Mouse (Mus musculus): ENCODE measurements around the gene Atp2c2. TPM values are rescaled to one million over a fixed set of nuclear protein-coding genes. Genes with fewer than 3 reads are reported as not detected.

Atp2c2 gene
- total RNA-seq, 2 experiments from 2014 or later = 0.17 to 0.46 TPM

- no peak for DNase-seq
Observed at GRCm38 (mm10) chr8:119742409-119742808, 42.6 kb downstream of the Atp2c2 start.

GRCm38 (mm10) chr8:119743291-119744026, 43.6 kb downstream of the Atp2c2 start:
- DNase-seq = peak; percentile 40 to 46

GRCm38 (mm10) chr8:119744604-119745003, 44.8 kb downstream of the Atp2c2 start:
- DNase-seq = no peak

GRCm38 (mm10) chr8:119755238-119756146, 55.7 kb downstream of the Atp2c2 start:
- DNase-seq = peak in 1 of 2 experiments; percentile 23

GRCm38 (mm10) chr8:119756147-119756461, 56.3 kb downstream of the Atp2c2 start:
- DNase-seq = no peak

GRCm38 (mm10) chr8:119756538-119756937, 56.7 kb downstream of the Atp2c2 start:
- peak in 1 of 2 experiments; percentile 15 for DNase-seq

- no peak for DNase-seq
Observed at GRCm38 (mm10) chr8:119761692-119762091, 61.9 kb downstream of the Atp2c2 start.

GRCm38 (mm10) chr8:119762226-119763220, 62.7 kb downstream of the Atp2c2 start:
- DNase-seq = no peak

- DNase-seq = no peak
Observed at GRCm38 (mm10) chr8:119765311-119765710, 65.5 kb downstream of the Atp2c2 start.

- no peak for DNase-seq
Observed at GRCm38 (mm10) chr8:119765761-119766444, 66.1 kb downstream of the Atp2c2 start.

GRCm38 (mm10) chr8:119776668-119777245, 76.9 kb downstream of the Atp2c2 start:
- peak; percentile 27 to 51 for DNase-seq

- DNase-seq = peak in 1 of 2 experiments; percentile 42
Observed at GRCm38 (mm10) chr8:119777765-119778164, 78.0 kb downstream of the Atp2c2 start.

- peak; percentile 99 to 100 for DNase-seq
Observed at GRCm38 (mm10) chr8:119778263-119778662, 78.5 kb downstream of the Atp2c2 start, which contains the start of gene Tldc1. Tldc1 (minus strand) TSS chr8:119778416.

- DNase-seq = peak; percentile 78 to 87
Observed at GRCm38 (mm10) chr8:119779013-119779737, 79.4 kb downstream of the Atp2c2 start.

- no peak for DNase-seq
Observed at GRCm38 (mm10) chr8:119780402-119781049, 80.7 kb downstream of the Atp2c2 start.

GRCm38 (mm10) chr8:119781086-119781840, 81.5 kb downstream of the Atp2c2 start:
- peak; percentile 30 to 33 for DNase-seq

GRCm38 (mm10) chr8:119782715-119783114, 82.9 kb downstream of the Atp2c2 start:
- DNase-seq = peak; percentile 83 to 85

GRCm38 (mm10) chr8:119783579-119783978, 83.8 kb downstream of the Atp2c2 start:
- DNase-seq = no peak

- no peak for DNase-seq
Observed at GRCm38 (mm10) chr8:119784141-119784574, 84.3 kb downstream of the Atp2c2 start.

Data from adrenal gland, postnatal 36 days (tissue).